Comparison of ENCODE assay signal across 17 mouse cellular contexts in genomic region chr4:57895140-57895539, GRCm38 (mm10). TPM values are rescaled to one million over a fixed set of nuclear protein-coding genes. Genes with fewer than 3 reads are reported as not detected.
DNase-seq lines count a peak whose midpoint lies in the region; ATAC-seq and TF ChIP-seq lines count a peak whose summit lies in the region.
"Had no signal": no experiment of that assay in that cellular context is flagged by ENCODE, and none has a peak within 500 bp of the region (broad histone marks: within the 10 kb centered on the region; RNA-seq: fewer than 3 reads in every experiment).

No protein-coding gene starts in this region.

- H3K27me3 ChIP-seq in intestine, embryonic 14.5 days (replicated peaks; ENCODE audit: control insufficient read depth, insufficient read depth, low read length): no peaks in the 10 kb centered on the region
- H3K27me3 ChIP-seq in intestine, postnatal 0 days (replicated peaks; ENCODE audit: control insufficient read depth, insufficient read depth, low read length): no peaks in the 10 kb centered on the region
- no peaks in the 10 kb centered on the region for H3K27me3 ChIP-seq in embryonic facial prominence, embryonic 10.5 days (replicated peaks; ENCODE audit: low read depth, poor library complexity, severe bottlenecking)
- no peaks in the 10 kb centered on the region for H3K27me3 ChIP-seq in intestine, embryonic 16.5 days (replicated peaks; ENCODE audit: control insufficient read depth, insufficient read depth, low read length)
- H3K27me3 ChIP-seq: Patski had no signal

- H3K27ac ChIP-seq in gastrocnemius, adult 2 months: peak overlapping the region; percentile 9; the same call in 1 of the 2 replicates
- H3K27ac ChIP-seq in intestine, embryonic 14.5 days (ENCODE audit: low read depth): peak overlapping the region; percentile 47
- no peak overlapping the region for H3K27ac ChIP-seq in intestine, postnatal 0 days (ENCODE audit: low read depth, low read length)
- peak overlapping the region; percentile 46; the same call in 1 of the 2 replicates for H3K27ac ChIP-seq in embryonic facial prominence, embryonic 10.5 days (replicated peaks)
- H3K27ac ChIP-seq in intestine, embryonic 16.5 days (ENCODE audit: low read length): peak overlapping the region; percentile 14; the same call in 1 of the 2 replicates
- H3K27ac ChIP-seq: hindbrain, embryonic 14.5 days had no signal

- intact Hi-C loops in gastrocnemius, adult 2 months (cut with DNase I): no loop called here
- intact Hi-C loops in gastrocnemius, postnatal 14 days (cut with DNase I; ENCODE audit: low total_unique reads): no loop called here

- no peak for ATAC-seq in intestine, embryonic 14.5 days (replicated peaks; ENCODE audit: low FRiP score, low TSS enrichment, low read depth)
- ATAC-seq in intestine, postnatal 0 days: no peak
- no peak for ATAC-seq in intestine, embryonic 16.5 days
- ATAC-seq: Patski had no signal

- no peak overlapping the region for H3K9ac ChIP-seq in intestine, embryonic 14.5 days (ENCODE audit: low read length)
- no peak overlapping the region for H3K9ac ChIP-seq in intestine, postnatal 0 days (ENCODE audit: low read depth, low read length)
- H3K9ac ChIP-seq in intestine, embryonic 16.5 days (ENCODE audit: low read depth, low read length): no peak overlapping the region
- H3K9ac ChIP-seq: hindbrain, embryonic 14.5 days had no signal

- 49% methylated on average over 5 of the region's 5 CpGs for WGBS in intestine, embryonic 14.5 days
- WGBS in intestine, postnatal 0 days: 40% methylated on average over 5 of the region's 5 CpGs
- 27% methylated on average over 5 of the region's 5 CpGs for WGBS in embryonic facial prominence, embryonic 10.5 days
- WGBS in intestine, embryonic 16.5 days: 35% methylated on average over 5 of the region's 5 CpGs

- H3K36me3 ChIP-seq in intestine, embryonic 14.5 days (ENCODE audit: control insufficient read depth, insufficient read depth, low read length): peaks cover 12% of the 10 kb centered on the region
- 0 out of 2 replicates have a peak, but pooled peaks cover 8% of the 10 kb centered on the region for H3K36me3 ChIP-seq in intestine, postnatal 0 days (ENCODE audit: control insufficient read depth, insufficient read depth)
- peaks cover 14% of the 10 kb centered on the region for H3K36me3 ChIP-seq in embryonic facial prominence, embryonic 10.5 days (replicated peaks)
- no peaks in the 10 kb centered on the region for H3K36me3 ChIP-seq in intestine, embryonic 16.5 days (ENCODE audit: control insufficient read depth, insufficient read depth, low read length)

- TF ChIP-seq CTCF in gastrocnemius, adult 2 months (IDR thresholded peaks at IDR 0.05): no peak
- TF ChIP-seq CTCF in intestine, postnatal 0 days (IDR thresholded peaks at IDR 0.05; ENCODE audit: low read depth): no peak

- peaks cover 10% of the 10 kb centered on the region; the same call in 1 of the 2 replicates for H3K4me1 ChIP-seq in intestine, embryonic 14.5 days (replicated peaks; ENCODE audit: control insufficient read depth, insufficient read depth, low read length)
- no peaks in the 10 kb centered on the region for H3K4me1 ChIP-seq in intestine, postnatal 0 days (replicated peaks; ENCODE audit: control insufficient read depth, insufficient read depth, low read length)
- H3K4me1 ChIP-seq in embryonic facial prominence, embryonic 10.5 days: peaks cover 40% of the 10 kb centered on the region
- peaks cover 9% of the 10 kb centered on the region for H3K4me1 ChIP-seq in intestine, embryonic 16.5 days (ENCODE audit: control insufficient read depth, insufficient read depth, low read length)

- no peak overlapping the region for H3K4me3 ChIP-seq in gastrocnemius, adult 2 months
- no peak overlapping the region for H3K4me3 ChIP-seq in intestine, embryonic 14.5 days (ENCODE audit: low read depth, low read length)
- no peak overlapping the region for H3K4me3 ChIP-seq in intestine, postnatal 0 days (ENCODE audit: low read depth, low read length)
- no peak overlapping the region for H3K4me3 ChIP-seq in embryonic facial prominence, embryonic 10.5 days
- H3K4me3 ChIP-seq in intestine, embryonic 16.5 days (ENCODE audit: low read length): no peak overlapping the region

- no peak for DNase-seq in gastrocnemius, adult 2 months
- DNase-seq in gastrocnemius, postnatal 14 days: no peak
- no peak for DNase-seq in intestine, embryonic 14.5 days (ENCODE audit: low spot score)
- no peak for DNase-seq in embryonic facial prominence, embryonic 10.5 days (ENCODE audit: low spot score)
- DNase-seq in right cerebral cortex, postnatal 4 days: no peak
- DNase-seq: B cell, adult 2 months; cerebellum, postnatal 10 days; kidney, adult 2 months; layer of hippocampus, postnatal 36 days; lung, adult 2 months; spleen, adult 18-20 months; thymus, postnatal 4 days had no signal

- no peak overlapping the region for H3K4me2 ChIP-seq in intestine, embryonic 14.5 days (ENCODE audit: low read length)
- no peak overlapping the region for H3K4me2 ChIP-seq in intestine, postnatal 0 days (replicated peaks; ENCODE audit: low read depth)
- H3K4me2 ChIP-seq in intestine, embryonic 16.5 days (ENCODE audit: low read depth, low read length): no peak overlapping the region
- H3K4me2 ChIP-seq: hindbrain, embryonic 14.5 days had no signal

- H3K9me3 ChIP-seq in intestine, embryonic 14.5 days (ENCODE audit: control insufficient read depth, low read length): no peaks in the 10 kb centered on the region
- H3K9me3 ChIP-seq in intestine, postnatal 0 days (ENCODE audit: control insufficient read depth): no peaks in the 10 kb centered on the region
- no peaks in the 10 kb centered on the region for H3K9me3 ChIP-seq in embryonic facial prominence, embryonic 10.5 days
- no peaks in the 10 kb centered on the region for H3K9me3 ChIP-seq in intestine, embryonic 16.5 days (ENCODE audit: control insufficient read depth, low read length)

RNA-seq across cellular contexts. Expression of gene D630039A03Rik, which starts 21.0 kb away (rescaled TPM):
- under 1 TPM in 1 of 2 experiments, not detected in 1; 0.28 TPM for total RNA-seq in gastrocnemius, adult 2 months (2021)
- total RNA-seq in gastrocnemius, postnatal 14 days (2021): not detected
- polyA plus RNA-seq in intestine, embryonic 14.5 days (2014; fragmentation: Nextera tagmentation; extraction: Ambion mirVana): 5.7 and 6.1 TPM in 2 replicates
- 6.6 and 7.0 TPM in 2 replicates for polyA plus RNA-seq in intestine, postnatal 0 days (2015; fragmentation: Nextera tagmentation; extraction: Ambion mirVana)
- 0.11 TPM in 1 of 2 replicates, not detected in the other for polyA plus RNA-seq in embryonic facial prominence, embryonic 10.5 days (2016; fragmentation: Nextera tagmentation; extraction: Ambion mirVana)
- polyA plus RNA-seq in intestine, embryonic 16.5 days (2015; fragmentation: Nextera tagmentation; extraction: Ambion mirVana): 13.3 and 14.1 TPM in 2 replicates
- total RNA-seq: gastrocnemius, postnatal 4 days had no signal
